Mouse (Mus musculus) midbrain, postnatal 0 days (tissue): ENCODE results near the gene Numbl. TPM values are rescaled to one million over a fixed set of nuclear protein-coding genes. Genes with fewer than 3 reads are reported as not detected.
A peak's percentile ranks its signal among the peaks of the same experiment; 100 is the strongest.

ENCODE experiments used
- ATAC-seq: fragments of 200-750 bp; cut with Nextera tagmentation; 2 replicates; pipeline ENCODE4 v1.8.0; 2017; ENCODE audit warnings: moderate number of reproducible peaks, mild to moderate bottlenecking, moderate TSS enrichment, moderate library complexity; ENCODE audit not compliant: low FRiP score
- DNase-seq: peaks from one replicate; pipeline ENCODE4 v3.0.0-alpha.2; 2015; ENCODE audit warnings: low spot score
- H3K27ac ChIP-seq: fragments of 300-500 bp; sonication (generic); 2 replicates; pipeline ENCODE4 v1.5.1; 2014; ENCODE audit warnings: low read depth, mild to moderate bottlenecking, low read length, mixed read lengths
- H3K27me3 ChIP-seq: fragments of 300-500 bp; sonication (generic); 2 replicates; pipeline ENCODE4 v1.6.1; 2014; ENCODE audit warnings: low read length, control low read depth, mixed read lengths; ENCODE audit not compliant: insufficient read depth
- H3K36me3 ChIP-seq: fragments of 300-500 bp; sonication (generic); 2 replicates; pipeline ENCODE4 v1.6.1; 2014; ENCODE audit warnings: low read length, control low read depth, mixed read lengths; ENCODE audit not compliant: insufficient read depth
- H3K4me1 ChIP-seq: fragments of 300-500 bp; sonication (generic); 2 replicates; pipeline ENCODE4 v1.6.1; 2014; ENCODE audit warnings: mild to moderate bottlenecking, control low read depth, antibody characterized with exemption, low read length, mixed read lengths; ENCODE audit not compliant: insufficient read depth
- H3K4me2 ChIP-seq: fragments of 300-500 bp; sonication (generic); 2 replicates; pipeline ENCODE4 v1.6.1; 2014; ENCODE audit warnings: low read depth, mild to moderate bottlenecking, low read length, mixed read lengths; ENCODE audit not compliant: poor library complexity, severe bottlenecking
- H3K4me3 ChIP-seq: fragments of 300-500 bp; sonication (generic); 2 replicates; pipeline ENCODE4 v1.5.1; 2014; ENCODE audit warnings: low read depth, mild to moderate bottlenecking, low read length, moderate library complexity
- H3K9ac ChIP-seq: fragments of 300-500 bp; sonication (generic); replicated peaks from 2 replicates; pipeline ENCODE4 v1.6.1; 2014; ENCODE audit warnings: mild to moderate bottlenecking, low read length, moderate library complexity, mixed read lengths; ENCODE audit not compliant: poor library complexity, severe bottlenecking
- H3K9me3 ChIP-seq: fragments of 300-500 bp; sonication (generic); 2 replicates; pipeline ENCODE4 v1.6.1; 2016; ENCODE audit warnings: low read length, control low read depth
- CTCF ChIP-seq: IDR thresholded peaks from 2 replicates; pipeline ENCODE4 v1.5.1; 2016; ENCODE audit warnings: antibody characterized with exemption, mild to moderate bottlenecking
- WGBS: fragments of 180-500 bp; shearing (Covaris S2); extraction: QIAGEN DNeasy Blood & Tissue Kit; methylation state at CpG from one replicate; pipeline ENCODE4 v1.1.7; 2014; 5-methylcytosine and 5-hydroxymethylcytosine counted together
- polyA plus RNA-seq: library from polyadenylated mRNA; unstranded; fragments of >200 nt; fragmentation: Nextera tagmentation; extraction: Ambion mirVana; gene quantifications from 2 replicates; pipeline ENCODE4 v1.2.1, GENCODE M21; 2015
- total RNA-seq: library from RNA; depleted of rRNA; stranded (reverse); fragments of >200 nt; gene quantifications from 2 replicates; pipeline ENCODE4 v1.2.3, GENCODE M21; 2014; rRNA removed

Numbl gene
- total and polyA plus RNA-seq, 2 experiments from 2014 or later = 60.9 to 147 TPM

- DNase-seq (peak; percentile 78), ATAC-seq (no peak)
- Histone ChIP-seq H3K9ac (no peak overlapping the region), H3K27me3 (peaks cover 78% of the 10 kb centered on the region), H3K27ac (no peak overlapping the region), H3K4me2 (peak overlapping the region; percentile 35), H3K4me1 (peaks cover 5% of the 10 kb centered on the region; the same call in 1 of the 2 replicates), H3K4me3 (peak overlapping the region; percentile 1; the same call in 1 of the 2 replicates), H3K9me3 (no peaks in the 10 kb centered on the region), H3K36me3 (no peaks in the 10 kb centered on the region)
- WGBS = 9% methylated on average over 45 of the region's 45 CpGs
- peak; percentile 69 for TF ChIP-seq CTCF
Observed at GRCm38 (mm10) chr7:27329326-27329947, 71.2 kb downstream of the Numbl start.

GRCm38 (mm10) chr7:27329981-27330380 is 71.7 kb downstream of the Numbl start:
- ATAC-seq = no peak
- peaks cover 80% of the 10 kb centered on the region for H3K27me3 ChIP-seq
- peaks cover 5% of the 10 kb centered on the region; the same call in 1 of the 2 replicates for H3K4me1 ChIP-seq
- H3K9me3 ChIP-seq = no peaks in the 10 kb centered on the region
- TF ChIP-seq CTCF = no peak
- no peak for DNase-seq
- no peak overlapping the region for H3K4me3 ChIP-seq
- no peak overlapping the region; the same call in 1 of the 2 replicates for H3K4me2 ChIP-seq
- H3K9ac ChIP-seq = no peak overlapping the region
- 30% methylated on average over 17 of the region's 17 CpGs for WGBS
- H3K36me3 ChIP-seq = no peaks in the 10 kb centered on the region
- H3K27ac ChIP-seq = no peak overlapping the region

GRCm38 (mm10) chr7:27330709-27331540 is 72.7 kb downstream of the Numbl start:
- H3K4me2 ChIP-seq = peak overlapping the region; percentile 52
- peak overlapping the region; percentile 30 for H3K4me3 ChIP-seq
- peaks cover 85% of the 10 kb centered on the region for H3K27me3 ChIP-seq
- no peak for ATAC-seq
- H3K36me3 ChIP-seq = no peaks in the 10 kb centered on the region
- DNase-seq = peak; percentile 41
- no peak overlapping the region for H3K9ac ChIP-seq
- H3K4me1 ChIP-seq = peaks cover 5% of the 10 kb centered on the region; the same call in 1 of the 2 replicates
- TF ChIP-seq CTCF = no peak
- H3K27ac ChIP-seq = no peak overlapping the region
- no peaks in the 10 kb centered on the region for H3K9me3 ChIP-seq
- under 1% methylated on average over 39 of the region's 39 CpGs for WGBS

DNA sequence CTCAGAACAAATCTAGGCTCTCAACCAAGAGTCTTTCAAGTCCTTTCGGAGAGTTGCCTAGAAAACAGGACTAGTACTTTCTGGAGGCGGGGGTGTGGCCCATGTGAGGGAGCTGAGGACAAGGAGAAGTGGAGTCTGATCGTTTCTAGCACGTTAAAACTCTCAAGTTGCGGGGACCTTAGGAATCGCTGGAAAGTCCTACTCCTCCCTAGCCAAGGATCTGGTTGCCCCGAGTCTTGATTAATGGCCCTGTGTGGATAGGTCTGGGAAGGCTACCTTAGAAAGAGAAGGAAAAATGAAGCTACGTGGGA is 73.3 kb downstream of the Numbl start:
- Histone ChIP-seq H3K27ac (no peak overlapping the region), H3K4me3 (no peak overlapping the region), H3K9ac (no peak overlapping the region), H3K9me3 (no peaks in the 10 kb centered on the region), H3K4me2 (no peak overlapping the region), H3K4me1 (peaks cover 9% of the 10 kb centered on the region; the same call in 1 of the 2 replicates), H3K27me3 (peaks cover 82% of the 10 kb centered on the region), H3K36me3 (no peaks in the 10 kb centered on the region)
- no peak for ATAC-seq
- DNase-seq = no peak
- WGBS = 6% methylated on average over 8 of the region's 8 CpGs
- no peak for TF ChIP-seq CTCF

Other genes starting within 250 kb of the Numbl start
- gene Cyp2a12, start 229.4 kb upstream of the Numbl start, total RNA-seq = not detected in 2 replicates
- gene Cyp2a12, start 229.4 kb upstream of the Numbl start, polyA plus RNA-seq = not detected in 2 replicates
- 0.55 and 0.57 TPM in 2 replicates for gene Cyp2f2, start 138.5 kb upstream of the Numbl start, total RNA-seq
- 0.32 and 0.39 TPM in 2 replicates for gene Cyp2f2, start 138.5 kb upstream of the Numbl start, polyA plus RNA-seq
- gene Cyp2t4, start 104.7 kb upstream of the Numbl start, total RNA-seq = not detected in 2 replicates
- 0.29 and 0.30 TPM in 2 replicates for gene Cyp2t4, start 104.7 kb upstream of the Numbl start, polyA plus RNA-seq
- gene Egln2, start 91.6 kb upstream of the Numbl start, total RNA-seq = 104 and 116 TPM in 2 replicates
- 80.7 and 85.6 TPM in 2 replicates for gene Egln2, start 91.6 kb upstream of the Numbl start, polyA plus RNA-seq
- gene Rab4b, start 79.5 kb upstream of the Numbl start, total RNA-seq = 60.5 and 65.6 TPM in 2 replicates
- gene Rab4b, start 79.5 kb upstream of the Numbl start, polyA plus RNA-seq = 138 and 142 TPM in 2 replicates
- gene Gm21983, start 77.3 kb upstream of the Numbl start, total RNA-seq = 2.0 TPM in 1 of 2 replicates, not detected in the other
- not detected in 2 replicates for gene Gm21983, start 77.3 kb upstream of the Numbl start, polyA plus RNA-seq
- gene Mia, start 77.3 kb upstream of the Numbl start, total RNA-seq = 4.3 and 20.6 TPM in 2 replicates
- gene Mia, start 77.3 kb upstream of the Numbl start, polyA plus RNA-seq = 17.6 and 20.4 TPM in 2 replicates
- 5.9 and 8.7 TPM in 2 replicates for gene BC024978, start 62.7 kb upstream of the Numbl start, total RNA-seq
- gene BC024978, start 62.7 kb upstream of the Numbl start, polyA plus RNA-seq = 2.3 and 2.8 TPM in 2 replicates
- gene Snrpa, start 62.2 kb upstream of the Numbl start, total RNA-seq = 138 and 142 TPM in 2 replicates
- 147 and 151 TPM in 2 replicates for gene Snrpa, start 62.2 kb upstream of the Numbl start, polyA plus RNA-seq
- gene Itpkc, start 29.8 kb upstream of the Numbl start, total RNA-seq = 15.3 and 17.3 TPM in 2 replicates
- 4.7 and 5.4 TPM in 2 replicates for gene Itpkc, start 29.8 kb upstream of the Numbl start, polyA plus RNA-seq
- gene Coq8b, start 25.4 kb upstream of the Numbl start, total RNA-seq = 24.8 and 26.0 TPM in 2 replicates
- gene Coq8b, start 25.4 kb upstream of the Numbl start, polyA plus RNA-seq = 15.1 and 16.7 TPM in 2 replicates
- 25.3 and 44.3 TPM in 2 replicates for gene Ltbp4, start 79.3 kb downstream of the Numbl start, total RNA-seq
- gene Ltbp4, start 79.3 kb downstream of the Numbl start, polyA plus RNA-seq = 13.6 and 16.0 TPM in 2 replicates
- 36.3 and 42.7 TPM in 2 replicates for gene Shkbp1, start 97.6 kb downstream of the Numbl start, total RNA-seq
- 24.1 and 25.1 TPM in 2 replicates for gene Shkbp1, start 97.6 kb downstream of the Numbl start, polyA plus RNA-seq
- not detected in 2 replicates for gene Gm20479, start 99.0 kb downstream of the Numbl start, total RNA-seq
- gene Gm20479, start 99.0 kb downstream of the Numbl start, polyA plus RNA-seq = not detected in 2 replicates
- 27.1 and 36.3 TPM in 2 replicates for gene Sptbn4, start 189.3 kb downstream of the Numbl start, total RNA-seq
- gene Sptbn4, start 189.3 kb downstream of the Numbl start, polyA plus RNA-seq = 3.4 and 4.0 TPM in 2 replicates
- gene Blvrb, start 189.5 kb downstream of the Numbl start, total RNA-seq = 13.7 and 19.5 TPM in 2 replicates
- 15.9 and 18.3 TPM in 2 replicates for gene Blvrb, start 189.5 kb downstream of the Numbl start, polyA plus RNA-seq
- gene Sertad3, start 215.3 kb downstream of the Numbl start, total RNA-seq = 5.0 and 5.7 TPM in 2 replicates
- 4.0 and 4.3 TPM in 2 replicates for gene Sertad3, start 215.3 kb downstream of the Numbl start, polyA plus RNA-seq
- gene Sertad1, start 228.5 kb downstream of the Numbl start, total RNA-seq = 9.3 and 10.5 TPM in 2 replicates
- gene Sertad1, start 228.5 kb downstream of the Numbl start, polyA plus RNA-seq = 6.9 and 7.3 TPM in 2 replicates
- 3.2 and 3.4 TPM in 2 replicates for gene Prx, start 240.9 kb downstream of the Numbl start, total RNA-seq
- 1.5 and 1.9 TPM in 2 replicates for gene Prx, start 240.9 kb downstream of the Numbl start, polyA plus RNA-seq